Mouse (Mus musculus): Measurements from ENCODE around the gene Ece1. TPM values are rescaled to one million over a fixed set of nuclear protein-coding genes. Genes with fewer than 3 reads are reported as not detected.
A peak's percentile ranks its signal among the peaks of the same experiment; 100 is the strongest.

The Ece1 gene
- polyA plus RNA-seq, 1 experiment, result 69.9 TPM

DNA sequence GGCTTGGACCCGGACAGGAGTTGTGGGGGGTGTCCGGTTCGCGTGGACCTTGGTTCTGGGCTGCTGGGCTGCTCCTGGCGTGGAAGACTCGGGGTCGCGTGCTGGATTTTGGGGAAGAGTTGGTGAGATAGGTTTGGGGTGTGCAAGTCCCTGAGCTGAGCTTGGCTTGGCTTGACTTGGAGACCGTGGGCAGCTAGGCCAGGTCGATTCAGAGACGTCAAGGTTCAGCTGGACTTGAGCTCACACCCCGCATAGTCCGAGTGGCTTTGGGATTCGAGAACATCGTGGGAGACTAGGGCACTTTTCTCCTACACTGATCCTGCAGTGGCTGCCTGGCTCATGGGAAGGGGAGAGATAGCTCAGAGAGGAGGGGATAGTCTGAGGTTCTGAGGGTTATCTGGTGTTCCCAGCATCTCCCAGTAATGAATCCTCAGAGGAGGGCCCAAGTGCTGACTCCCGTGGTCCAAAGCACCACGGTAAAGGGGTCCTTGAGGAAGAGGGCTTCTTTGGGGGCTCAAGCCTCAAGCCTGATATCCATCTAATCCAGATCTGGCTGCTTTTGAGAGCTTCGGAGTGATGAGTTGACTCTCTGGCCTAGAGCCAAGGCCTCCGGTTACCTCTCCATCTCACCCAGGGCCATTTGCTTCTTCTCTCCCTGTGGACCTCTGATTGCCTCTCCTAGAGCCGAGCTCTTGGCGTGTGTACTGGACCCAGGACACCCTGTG is 641 bp downstream of the Ece1 start:
- Histone ChIP-seq H3K36me3 (ENCODE audit: control insufficient read depth, insufficient read depth) (no peaks in the 10 kb centered on the region), H3K27me3 (ENCODE audit: control insufficient read depth, insufficient read depth, insufficient read length) (no peaks in the 10 kb centered on the region), H3K79me2 (ENCODE audit: control insufficient read depth, insufficient read depth) (peaks cover 43% of the 10 kb centered on the region), H3ac (ENCODE audit: control insufficient read depth, insufficient read length) (peak overlapping the region; percentile 60), H3K4me2 (ENCODE audit: low read depth) (peak overlapping the region; percentile 89), H3K4me3 (peak overlapping the region; percentile 76)
- TF ChIP-seq CEBPB (IDR thresholded peaks at IDR 0.05; ENCODE audit: insufficient read depth, poor library complexity, severe bottlenecking) (no peak), POLR2AphosphoS2 (IDR thresholded peaks at IDR 0.05; ENCODE audit: insufficient read length, low read depth) (no peak), SRF (IDR thresholded peaks at IDR 0.05; ENCODE audit: control insufficient read depth, insufficient read length, low read depth) (no peak), E2F4 (IDR thresholded peaks at IDR 0.05; ENCODE audit: insufficient read depth) (no peak), MYOG (IDR thresholded peaks at IDR 0.05; ENCODE audit: control insufficient read depth in 1 of 3, insufficient read depth in 1 of 3, insufficient read length in 2 of 3, low read depth in 2 of 3) (no peak), USF1 (IDR thresholded peaks at IDR 0.05; ENCODE audit: low read depth) (no peak), MAX (IDR thresholded peaks at IDR 0.05; ENCODE audit: low read depth) (no peak), POLR2A (IDR thresholded peaks at IDR 0.05; ENCODE audit: insufficient read length, low read depth) (no peak), TCF3 (IDR thresholded peaks at IDR 0.05; ENCODE audit: insufficient read length, low read depth) (no peak), TCF12 (IDR thresholded peaks at IDR 0.05; ENCODE audit: insufficient read depth, poor library complexity, severe bottlenecking) (no peak), MYOD1 (IDR thresholded peaks at IDR 0.05; ENCODE audit: control insufficient read depth in 1 of 3, insufficient read length in 2 of 3, low read depth in 2 of 3) (no peak), REST (IDR thresholded peaks at IDR 0.05; ENCODE audit: insufficient read depth, insufficient read length) (no peak)

DNA sequence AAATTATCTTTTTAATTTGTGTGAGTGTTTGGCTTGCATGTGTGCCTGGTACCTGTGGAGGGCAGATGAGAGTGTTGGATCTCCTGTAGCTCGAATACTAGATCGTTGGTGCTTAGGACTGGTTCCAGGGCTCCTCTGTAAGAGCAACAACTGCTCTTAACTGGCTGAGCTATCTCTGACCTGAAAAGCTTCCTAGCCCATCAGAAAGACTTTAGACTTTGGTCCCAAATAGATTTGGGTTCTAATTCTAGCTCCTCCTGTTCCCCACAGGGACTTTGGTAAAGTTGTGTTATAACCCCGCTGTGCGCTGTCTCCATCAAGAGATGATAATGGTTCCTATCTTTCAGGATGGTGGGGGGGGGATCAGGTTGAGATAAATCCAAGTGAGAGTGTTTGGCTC is 2.0 kb downstream of the Ece1 start:
- H3K27me3 ChIP-seq (ENCODE audit: control insufficient read depth, insufficient read depth, insufficient read length), result no peaks in the 10 kb centered on the region
- no peaks in the 10 kb centered on the region for H3K36me3 ChIP-seq (ENCODE audit: control insufficient read depth, insufficient read depth)
- no peak overlapping the region for H3ac ChIP-seq (ENCODE audit: control insufficient read depth, insufficient read length)
- H3K79me2 ChIP-seq (ENCODE audit: control insufficient read depth, insufficient read depth), result peaks cover 43% of the 10 kb centered on the region
- TF ChIP-seq MYOG (IDR thresholded peaks at IDR 0.05; ENCODE audit: control insufficient read depth in 1 of 3, insufficient read depth in 1 of 3, insufficient read length in 2 of 3, low read depth in 2 of 3) (no peak), TCF12 (IDR thresholded peaks at IDR 0.05; ENCODE audit: insufficient read depth, poor library complexity, severe bottlenecking) (no peak), MAX (IDR thresholded peaks at IDR 0.05; ENCODE audit: low read depth) (no peak), REST (IDR thresholded peaks at IDR 0.05; ENCODE audit: insufficient read depth, insufficient read length) (no peak), TCF3 (IDR thresholded peaks at IDR 0.05; ENCODE audit: insufficient read length, low read depth) (no peak), POLR2AphosphoS2 (IDR thresholded peaks at IDR 0.05; ENCODE audit: insufficient read length, low read depth) (no peak), SRF (IDR thresholded peaks at IDR 0.05; ENCODE audit: control insufficient read depth, insufficient read length, low read depth) (no peak), USF1 (IDR thresholded peaks at IDR 0.05; ENCODE audit: low read depth) (no peak), E2F4 (IDR thresholded peaks at IDR 0.05; ENCODE audit: insufficient read depth) (no peak), MYOD1 (IDR thresholded peaks at IDR 0.05; ENCODE audit: control insufficient read depth in 1 of 3, insufficient read length in 2 of 3, low read depth in 2 of 3) (no peak), CEBPB (IDR thresholded peaks at IDR 0.05; ENCODE audit: insufficient read depth, poor library complexity, severe bottlenecking) (no peak), POLR2A (IDR thresholded peaks at IDR 0.05; ENCODE audit: insufficient read length, low read depth) (no peak)
- H3K4me2 ChIP-seq (ENCODE audit: low read depth), result peak overlapping the region; percentile 89
- H3K4me3 ChIP-seq, result peak overlapping the region; percentile 76

DNA sequence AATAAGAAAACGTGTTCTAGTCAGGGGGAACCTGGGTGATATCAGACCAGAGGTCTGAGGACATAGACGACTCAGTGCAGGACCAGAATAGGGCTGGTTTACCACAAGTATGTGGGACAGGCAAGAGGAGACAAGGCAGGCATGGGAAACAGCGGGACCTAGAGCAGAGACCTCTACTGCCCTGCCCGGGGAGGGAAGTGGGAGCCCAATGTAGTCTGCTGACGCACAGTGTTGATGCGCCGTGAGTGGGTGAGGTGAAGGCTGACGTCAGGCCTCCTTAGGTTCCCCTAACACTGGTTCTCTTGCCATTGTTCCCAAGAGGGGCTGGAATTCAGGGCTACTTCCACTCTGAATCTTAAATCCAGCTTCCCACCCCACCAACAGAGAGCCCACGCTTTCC is 2.7 kb downstream of the Ece1 start:
- no peak overlapping the region for H3ac ChIP-seq (ENCODE audit: control insufficient read depth, insufficient read length)
- no peaks in the 10 kb centered on the region for H3K27me3 ChIP-seq (ENCODE audit: control insufficient read depth, insufficient read depth, insufficient read length)
- no peaks in the 10 kb centered on the region for H3K36me3 ChIP-seq (ENCODE audit: control insufficient read depth, insufficient read depth)
- H3K4me2 ChIP-seq (ENCODE audit: low read depth), result peak overlapping the region; percentile 48
- H3K4me3 ChIP-seq, result no peak overlapping the region
- TF ChIP-seq MYOD1 (IDR thresholded peaks at IDR 0.05; ENCODE audit: control insufficient read depth in 1 of 3, insufficient read length in 2 of 3, low read depth in 2 of 3) (peak in 1 of 3 experiments; percentile 14), E2F4 (IDR thresholded peaks at IDR 0.05; ENCODE audit: insufficient read depth) (no peak)
- H3K79me2 ChIP-seq (ENCODE audit: control insufficient read depth, insufficient read depth), result peaks cover 43% of the 10 kb centered on the region

DNA sequence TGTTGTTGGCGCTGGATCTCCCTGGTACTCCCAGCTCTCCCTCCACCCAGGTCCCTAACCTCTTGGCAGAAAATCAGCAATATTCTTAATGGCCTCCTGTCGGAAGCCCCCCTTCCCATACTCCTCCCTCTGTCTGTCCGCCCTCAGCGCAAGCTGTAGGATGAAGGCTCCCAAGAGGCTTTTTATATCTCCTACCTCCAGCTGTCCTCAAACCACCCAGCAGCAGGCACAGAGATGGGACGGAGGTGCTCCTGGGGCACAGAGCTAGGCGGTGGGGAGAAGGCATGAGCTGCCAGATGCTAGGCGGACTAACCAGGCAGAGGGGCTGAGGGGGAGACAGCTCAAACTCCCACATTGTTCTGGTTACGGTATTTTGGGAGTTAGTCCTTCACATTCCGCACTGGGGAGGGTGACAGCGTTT is 3.2 kb downstream of the Ece1 start:
- Histone ChIP-seq H3K4me2 (ENCODE audit: low read depth) (peak overlapping the region; percentile 48), H3K36me3 (ENCODE audit: control insufficient read depth, insufficient read depth) (no peaks in the 10 kb centered on the region), H3K27me3 (ENCODE audit: control insufficient read depth, insufficient read depth, insufficient read length) (no peaks in the 10 kb centered on the region), H3ac (ENCODE audit: control insufficient read depth, insufficient read length) (no peak overlapping the region), H3K4me3 (no peak overlapping the region), H3K79me2 (ENCODE audit: control insufficient read depth, insufficient read depth) (peaks cover 46% of the 10 kb centered on the region)
- TF ChIP-seq TCF3 (IDR thresholded peaks at IDR 0.05; ENCODE audit: insufficient read length, low read depth), result no peak
- TF ChIP-seq POLR2A (IDR thresholded peaks at IDR 0.05; ENCODE audit: insufficient read length, low read depth), result no peak
- TF ChIP-seq TCF12 (IDR thresholded peaks at IDR 0.05; ENCODE audit: insufficient read depth, poor library complexity, severe bottlenecking), result no peak
- no peak for TF ChIP-seq E2F4 (IDR thresholded peaks at IDR 0.05; ENCODE audit: insufficient read depth)

DNA sequence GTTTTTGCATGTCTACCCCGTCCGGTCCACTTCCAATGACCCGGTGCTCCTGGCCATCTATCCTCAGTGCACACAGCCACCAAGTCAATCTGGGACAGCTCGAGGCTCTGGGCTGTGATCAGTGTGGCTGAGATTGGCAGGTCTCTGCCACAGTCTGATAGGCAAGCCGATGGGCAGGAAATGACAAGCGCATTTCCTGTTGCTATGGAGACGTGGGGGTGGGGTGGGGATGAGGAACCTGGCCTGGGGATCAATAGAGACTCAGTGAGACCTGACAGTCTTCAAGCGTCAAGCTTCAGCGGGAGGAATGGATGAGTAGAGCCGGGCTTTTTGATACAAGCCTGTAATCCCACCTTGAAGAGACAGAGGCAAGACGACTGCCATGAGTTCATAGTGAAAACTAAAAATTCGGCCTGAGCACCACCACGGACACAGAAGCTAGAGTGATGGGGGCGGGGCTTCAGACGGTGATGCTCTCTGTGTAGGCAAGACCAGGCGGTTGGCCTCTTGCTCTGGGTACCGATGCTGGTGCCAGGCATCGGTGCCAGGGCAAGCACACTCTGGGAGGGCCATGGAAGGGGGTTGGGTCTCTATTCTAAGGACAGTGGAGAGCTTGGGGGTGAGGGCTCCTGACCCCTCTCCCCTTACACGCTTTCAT is 4.3 kb downstream of the Ece1 start:
- Histone ChIP-seq H3ac (ENCODE audit: control insufficient read depth, insufficient read length) (no peak overlapping the region), H3K79me2 (ENCODE audit: control insufficient read depth, insufficient read depth) (peaks cover 53% of the 10 kb centered on the region), H3K27me3 (ENCODE audit: control insufficient read depth, insufficient read depth, insufficient read length) (no peaks in the 10 kb centered on the region), H3K4me2 (ENCODE audit: low read depth) (no peak overlapping the region), H3K36me3 (ENCODE audit: control insufficient read depth, insufficient read depth) (no peaks in the 10 kb centered on the region), H3K4me3 (no peak overlapping the region)
- TF ChIP-seq E2F4 (IDR thresholded peaks at IDR 0.05; ENCODE audit: insufficient read depth) (no peak), CEBPB (IDR thresholded peaks at IDR 0.05; ENCODE audit: insufficient read depth, poor library complexity, severe bottlenecking) (no peak), POLR2A (IDR thresholded peaks at IDR 0.05; ENCODE audit: insufficient read length, low read depth) (no peak), TCF12 (IDR thresholded peaks at IDR 0.05; ENCODE audit: insufficient read depth, poor library complexity, severe bottlenecking) (no peak), SRF (IDR thresholded peaks at IDR 0.05; ENCODE audit: control insufficient read depth, insufficient read length, low read depth) (no peak), TCF3 (IDR thresholded peaks at IDR 0.05; ENCODE audit: insufficient read length, low read depth) (no peak), MAX (IDR thresholded peaks at IDR 0.05; ENCODE audit: low read depth) (no peak), POLR2AphosphoS2 (IDR thresholded peaks at IDR 0.05; ENCODE audit: insufficient read length, low read depth) (no peak), MYOD1 (IDR thresholded peaks at IDR 0.05; ENCODE audit: control insufficient read depth in 1 of 3, insufficient read length in 2 of 3, low read depth in 2 of 3) (no peak), USF1 (IDR thresholded peaks at IDR 0.05; ENCODE audit: low read depth) (no peak), MYOG (IDR thresholded peaks at IDR 0.05; ENCODE audit: control insufficient read depth in 1 of 3, insufficient read depth in 1 of 3, insufficient read length in 2 of 3, low read depth in 2 of 3) (no peak), REST (IDR thresholded peaks at IDR 0.05; ENCODE audit: insufficient read depth, insufficient read length) (no peak)

Data from myocyte (in vitro differentiated cells).